Comparison of ENCODE assay signal across 9 mouse cellular contexts in genomic region chr10:87485721-87486620, GRCm38 (mm10). TPM values are rescaled to one million over a fixed set of nuclear protein-coding genes. Genes with fewer than 3 reads are reported as not detected.
DNase-seq lines count a peak whose midpoint lies in the region; ATAC-seq and TF ChIP-seq lines count a peak whose summit lies in the region.
"Had no signal": no experiment of that assay in that cellular context is flagged by ENCODE, and none has a peak within 500 bp of the region (broad histone marks: within the 10 kb centered on the region; RNA-seq: fewer than 3 reads in every experiment).

No protein-coding gene starts in this region.

- no peaks in the 10 kb centered on the region; the same call in 1 of the 2 replicates for H3K27me3 ChIP-seq in forebrain, embryonic 13.5 days
- H3K27me3 ChIP-seq in midbrain, embryonic 15.5 days (replicated peaks): no peaks in the 10 kb centered on the region

- intact Hi-C loops in left cerebral cortex, adult 2 months (cut with DNase I): loop anchor here (5.0 kb wide), 2 partner anchors 154 to 709 kb away; partner anchors contain the start of gene Nt5dc3

- no peak for TF ChIP-seq CTCF in left cerebral cortex, adult 2 months (IDR thresholded peaks at IDR 0.05)

- peak; percentile 51 to 59 for DNase-seq in left cerebral cortex, adult 2 months (ENCODE audit: extremely low spot score in 1 of 2, low spot score in 2 of 2)
- no peak for DNase-seq in left cerebral cortex, adult 9 months (ENCODE audit: low spot score in 2 of 2)
- peak; percentile 50 for DNase-seq in kidney, postnatal 10 days
- DNase-seq in testis, postnatal 10 days (ENCODE audit: low spot score): no peak
- no peak for DNase-seq in gastrocnemius, postnatal 25 days
- no peak for DNase-seq in ovary, postnatal 14 days (ENCODE audit: low spot score)

- H3K4me2 ChIP-seq in forebrain, embryonic 13.5 days: peak overlapping the region; percentile 84
- H3K4me2 ChIP-seq in midbrain, embryonic 15.5 days: peak overlapping the region; percentile 79

- H3K4me1 ChIP-seq in forebrain, embryonic 13.5 days: peaks cover 63% of the 10 kb centered on the region
- H3K4me1 ChIP-seq in midbrain, embryonic 15.5 days: peaks cover 49% of the 10 kb centered on the region

- H3K27ac ChIP-seq in left cerebral cortex, adult 2 months: peak overlapping the region; percentile 81
- peak overlapping the region; percentile 57 for H3K27ac ChIP-seq in forebrain, embryonic 13.5 days
- H3K27ac ChIP-seq in midbrain, embryonic 15.5 days: peak overlapping the region; percentile 77

- 1% methylated on average over 33 of the region's 33 CpGs for WGBS in forebrain, embryonic 13.5 days
- under 1% methylated on average over 33 of the region's 33 CpGs for WGBS in midbrain, embryonic 15.5 days

- H3K36me3 ChIP-seq in forebrain, embryonic 13.5 days (ENCODE audit: poor library complexity, severe bottlenecking): no peaks in the 10 kb centered on the region
- H3K36me3 ChIP-seq in midbrain, embryonic 15.5 days (replicated peaks): no peaks in the 10 kb centered on the region

- peak overlapping the region; percentile 60 for H3K9ac ChIP-seq in forebrain, embryonic 13.5 days
- H3K9ac ChIP-seq in midbrain, embryonic 15.5 days: peak overlapping the region; percentile 56

- peak overlapping the region; percentile 42 for H3K4me3 ChIP-seq in left cerebral cortex, adult 2 months
- peak overlapping the region; percentile 42 for H3K4me3 ChIP-seq in forebrain, embryonic 13.5 days
- peak overlapping the region; percentile 45 for H3K4me3 ChIP-seq in midbrain, embryonic 15.5 days

- peak; percentile 65 for ATAC-seq in forebrain, embryonic 13.5 days
- ATAC-seq in midbrain, embryonic 15.5 days (replicated peaks): peak; percentile 90

- no peaks in the 10 kb centered on the region for H3K9me3 ChIP-seq in forebrain, embryonic 13.5 days (replicated peaks)
- H3K9me3 ChIP-seq in midbrain, embryonic 15.5 days: no peaks in the 10 kb centered on the region

RNA-seq across cellular contexts. Expression of gene Ascl1, which starts 7.5 kb away (rescaled TPM):
- 1 to 10 TPM; 6.1 to 6.2 TPM for total RNA-seq in left cerebral cortex, adult 2 months (2021)
- polyA plus RNA-seq in forebrain, embryonic 13.5 days (2015; fragmentation: Nextera tagmentation; extraction: Ambion mirVana): 32.1 and 33.9 TPM in 2 replicates
- polyA plus RNA-seq in midbrain, embryonic 15.5 days (2015; fragmentation: Nextera tagmentation; extraction: Ambion mirVana): 12.6 and 15.6 TPM in 2 replicates
- total RNA-seq in gastrocnemius, postnatal 25 days (2021): not detected
- total RNA-seq: hematopoietic stem cell, adult 5-6 weeks had no signal

RNA-seq across cellular contexts. Expression of gene Pah, which starts 35.6 kb away (rescaled TPM):
- total RNA-seq in left cerebral cortex, adult 2 months (2021): under 1 TPM in 1 of 2 experiments, not detected in 1; 0.23 TPM
- not detected in 2 replicates for polyA plus RNA-seq in forebrain, embryonic 13.5 days (2015; fragmentation: Nextera tagmentation; extraction: Ambion mirVana)
- not detected in 2 replicates for polyA plus RNA-seq in midbrain, embryonic 15.5 days (2015; fragmentation: Nextera tagmentation; extraction: Ambion mirVana)
- not detected for total RNA-seq in gastrocnemius, postnatal 25 days (2021)
- total RNA-seq: hematopoietic stem cell, adult 5-6 weeks had no signal

Comparison
In these comparisons a context has a peak if more than half of its experiments do, and no peak if none do; other contexts are left out.
1. DNase-seq: peak in left cerebral cortex, adult 2 months (2 of 2) and kidney, postnatal 10 days (single experiment); none in left cerebral cortex, adult 9 months (0 of 2), testis, postnatal 10 days (single experiment), gastrocnemius, postnatal 25 days (single experiment) and ovary, postnatal 14 days (single experiment).
2. RNA of gene Ascl1, which starts 7.5 kb away (total RNA-seq): 6.1 to 6.2 TPM in left cerebral cortex, adult 2 months; not detected in gastrocnemius, postnatal 25 days; every median in the first group is over 4 times any median in the second.
3. Peak in every context shown above with its lines, with median percentiles within 50 percentile points of each other: H3K27ac ChIP-seq and H3K4me3 ChIP-seq.